Mouse (Mus musculus): ENCODE data around the gene Brd3.
A peak's percentile ranks its signal among the peaks of the same experiment; 100 is the strongest.

The Brd3 gene

GRCm38 (mm10) chr2:27471170-27471584 lies 36.3 kb downstream of the Brd3 start:
- no peak for DNase-seq (ENCODE audit: low read depth, low spot score)

GRCm38 (mm10) chr2:27470535-27470934 lies 36.9 kb downstream of the Brd3 start:
- no peak for DNase-seq (ENCODE audit: low read depth, low spot score)

GRCm38 (mm10) chr2:27469991-27470355 lies 37.5 kb downstream of the Brd3 start:
- DNase-seq (ENCODE audit: low read depth, low spot score) = no peak

- no peak for DNase-seq (ENCODE audit: low read depth, low spot score)
Measured at GRCm38 (mm10) chr2:27469292-27469990, 38.0 kb downstream of the Brd3 start.

- DNase-seq (ENCODE audit: low read depth, low spot score) = no peak
Measured at GRCm38 (mm10) chr2:27462901-27463300, 44.6 kb downstream of the Brd3 start.

- DNase-seq (ENCODE audit: low read depth, low spot score) = no peak
Measured at GRCm38 (mm10) chr2:27461881-27462660, 45.4 kb downstream of the Brd3 start.

GRCm38 (mm10) chr2:27460651-27461050 lies 46.8 kb downstream of the Brd3 start:
- DNase-seq (ENCODE audit: low read depth, low spot score) = no peak

GRCm38 (mm10) chr2:27460163-27460562 lies 47.3 kb downstream of the Brd3 start:
- no peak for DNase-seq (ENCODE audit: low read depth, low spot score)

- no peak for DNase-seq (ENCODE audit: low read depth, low spot score)
Measured at GRCm38 (mm10) chr2:27459735-27460134, 47.7 kb downstream of the Brd3 start.

- no peak for DNase-seq (ENCODE audit: low read depth, low spot score)
Measured at GRCm38 (mm10) chr2:27450226-27450625, 57.2 kb downstream of the Brd3 start.

- DNase-seq (ENCODE audit: low read depth, low spot score) = no peak
Measured at GRCm38 (mm10) chr2:27447782-27448181, 59.7 kb downstream of the Brd3 start.

- no peak for DNase-seq (ENCODE audit: low read depth, low spot score)
Measured at GRCm38 (mm10) chr2:27446812-27447211, 60.6 kb downstream of the Brd3 start.

- no peak for DNase-seq (ENCODE audit: low read depth, low spot score)
Measured at GRCm38 (mm10) chr2:27445910-27446309, 61.6 kb downstream of the Brd3 start.

- no peak for DNase-seq (ENCODE audit: low read depth, low spot score)
Measured at GRCm38 (mm10) chr2:27443450-27443708, 64.1 kb downstream of the Brd3 start.

GRCm38 (mm10) chr2:27442708-27443449 lies 64.6 kb downstream of the Brd3 start:
- no peak for DNase-seq (ENCODE audit: low read depth, low spot score)

GRCm38 (mm10) chr2:27441767-27442707 lies 65.4 kb downstream of the Brd3 start, which contains the start of gene Brd3os:
TSS of gene Brd3os (plus strand) at chr2:27442324.
- peak; percentile 99 for DNase-seq (ENCODE audit: low read depth, low spot score)

- DNase-seq (ENCODE audit: low read depth, low spot score) = no peak
Measured at GRCm38 (mm10) chr2:27438281-27438680, 69.2 kb downstream of the Brd3 start.

GRCm38 (mm10) chr2:27437876-27438275 lies 69.6 kb downstream of the Brd3 start:
- no peak for DNase-seq (ENCODE audit: low read depth, low spot score)

GRCm38 (mm10) chr2:27432599-27432998 lies 74.9 kb downstream of the Brd3 start:
- DNase-seq (ENCODE audit: low read depth, low spot score) = no peak

- DNase-seq (ENCODE audit: low read depth, low spot score) = no peak
Measured at GRCm38 (mm10) chr2:27430621-27431020, 76.8 kb downstream of the Brd3 start.

- DNase-seq (ENCODE audit: low read depth, low spot score) = peak; percentile 83
Measured at GRCm38 (mm10) chr2:27428071-27428470, 79.4 kb downstream of the Brd3 start.
